Comparison of ENCODE assay signal across 8 mouse cellular contexts in genomic region chr9:109096856-109097255, GRCm38 (mm10). TPM values are rescaled to one million over a fixed set of nuclear protein-coding genes. Genes with fewer than 3 reads are reported as not detected.
DNase-seq lines count a peak whose midpoint lies in the region; ATAC-seq lines count a peak whose summit lies in the region.

No protein-coding gene starts in this region.

- H3K9me3 ChIP-seq in heart, embryonic 11.5 days (replicated peaks; ENCODE audit: control insufficient read depth, low read length): no peaks in the 10 kb centered on the region
- no peaks in the 10 kb centered on the region for H3K9me3 ChIP-seq in embryonic facial prominence, embryonic 14.5 days (ENCODE audit: control insufficient read depth, low read length)
- H3K9me3 ChIP-seq in midbrain, embryonic 15.5 days: no peaks in the 10 kb centered on the region

- WGBS in heart, embryonic 11.5 days (ENCODE audit: insufficient replicate concordance): 33% methylated on average over 6 of the region's 6 CpGs
- 29% methylated on average over 6 of the region's 6 CpGs for WGBS in embryonic facial prominence, embryonic 14.5 days
- 6% methylated on average over 6 of the region's 6 CpGs for WGBS in midbrain, embryonic 15.5 days

- DNase-seq in heart, postnatal 14 days: no peak
- DNase-seq in embryonic facial prominence, embryonic 14.5 days (ENCODE audit: low spot score): no peak
- DNase-seq in kidney, postnatal 10 days: peak; percentile 51
- no peak for DNase-seq in yolk sac, embryonic 10.5 days (ENCODE audit: low spot score)
- DNase-seq in cerebellum, adult 18-20 months: no peak
- DNase-seq in right cerebral cortex, postnatal 10 days (ENCODE audit: low spot score in 2 of 2): no peak

- no peaks in the 10 kb centered on the region for H3K27me3 ChIP-seq in heart, embryonic 11.5 days (ENCODE audit: control insufficient read depth, insufficient read depth, low read length)
- no peaks in the 10 kb centered on the region for H3K27me3 ChIP-seq in embryonic facial prominence, embryonic 14.5 days (replicated peaks; ENCODE audit: control insufficient read depth, insufficient read depth, low read length)
- no peaks in the 10 kb centered on the region for H3K27me3 ChIP-seq in midbrain, embryonic 15.5 days (replicated peaks)

- H3K4me3 ChIP-seq in heart, embryonic 11.5 days (ENCODE audit: low read depth, low read length): peak overlapping the region; percentile 72
- H3K4me3 ChIP-seq in embryonic facial prominence, embryonic 14.5 days (ENCODE audit: low read depth, low read length): peak overlapping the region; percentile 77
- peak overlapping the region; percentile 83 for H3K4me3 ChIP-seq in midbrain, embryonic 15.5 days

- H3K4me1 ChIP-seq in heart, embryonic 11.5 days (ENCODE audit: control insufficient read depth, insufficient read depth, low read length): peaks cover 50% of the 10 kb centered on the region
- peaks cover 41% of the 10 kb centered on the region for H3K4me1 ChIP-seq in embryonic facial prominence, embryonic 14.5 days (ENCODE audit: control insufficient read depth, insufficient read depth, low read length)
- H3K4me1 ChIP-seq in midbrain, embryonic 15.5 days: peaks cover 49% of the 10 kb centered on the region

- peaks cover 5% of the 10 kb centered on the region for H3K36me3 ChIP-seq in heart, embryonic 11.5 days (ENCODE audit: control insufficient read depth, insufficient read depth, low read length)
- peaks cover 22% of the 10 kb centered on the region for H3K36me3 ChIP-seq in embryonic facial prominence, embryonic 14.5 days (ENCODE audit: control insufficient read depth, insufficient read depth, low read length)
- H3K36me3 ChIP-seq in midbrain, embryonic 15.5 days (replicated peaks): 0 out of 2 replicates have a peak, but pooled peaks cover 2% of the 10 kb centered on the region

- peak overlapping the region; percentile 93 for H3K9ac ChIP-seq in heart, embryonic 11.5 days (ENCODE audit: low read depth, low read length)
- peak overlapping the region; percentile 97 for H3K9ac ChIP-seq in embryonic facial prominence, embryonic 14.5 days (ENCODE audit: low read depth, low read length)
- peak overlapping the region; percentile 87 for H3K9ac ChIP-seq in midbrain, embryonic 15.5 days

- peak overlapping the region; percentile 97 for H3K27ac ChIP-seq in heart, embryonic 11.5 days (ENCODE audit: low read depth, low read length)
- peak overlapping the region; percentile 100 for H3K27ac ChIP-seq in embryonic facial prominence, embryonic 14.5 days (replicated peaks; ENCODE audit: low read depth, low read length)
- H3K27ac ChIP-seq in midbrain, embryonic 15.5 days: peak overlapping the region; percentile 99

- H3K4me2 ChIP-seq in heart, embryonic 11.5 days: peak overlapping the region; percentile 88
- peak overlapping the region; percentile 85 for H3K4me2 ChIP-seq in embryonic facial prominence, embryonic 14.5 days (ENCODE audit: low read depth, low read length)
- H3K4me2 ChIP-seq in midbrain, embryonic 15.5 days: peak overlapping the region; percentile 85

- intact Hi-C loops in heart, postnatal 14 days (cut with DNase I): no loop called here

- ATAC-seq in heart, embryonic 11.5 days (replicated peaks; ENCODE audit: insufficient number of reproducible peaks, low FRiP score, low TSS enrichment): no peak
- ATAC-seq in embryonic facial prominence, embryonic 14.5 days (ENCODE audit: low read depth): no peak
- no peak for ATAC-seq in midbrain, embryonic 15.5 days (replicated peaks)

RNA-seq across cellular contexts. Expression of gene Plxnb1, which starts 1.7 kb away (rescaled TPM):
- polyA plus RNA-seq in heart, embryonic 11.5 days (2014; fragmentation: Nextera tagmentation; extraction: Ambion mirVana): 5.5 and 6.8 TPM in 2 replicates
- 10 to 100 TPM; 16.3 to 20.0 TPM for total RNA-seq in heart, postnatal 14 days (2021)
- polyA plus RNA-seq in embryonic facial prominence, embryonic 14.5 days (2014; fragmentation: Nextera tagmentation; extraction: Ambion mirVana): 9.1 and 9.7 TPM in 2 replicates
- polyA plus RNA-seq in midbrain, embryonic 15.5 days (2015; fragmentation: Nextera tagmentation; extraction: Ambion mirVana): 25.5 and 27.3 TPM in 2 replicates

RNA-seq across cellular contexts. Expression of gene Tma7, which starts 14.5 kb away (rescaled TPM):
- 776 and 790 TPM in 2 replicates for polyA plus RNA-seq in heart, embryonic 11.5 days (2014; fragmentation: Nextera tagmentation; extraction: Ambion mirVana)
- 100 to 1,000 TPM; 220 to 279 TPM for total RNA-seq in heart, postnatal 14 days (2021)
- polyA plus RNA-seq in embryonic facial prominence, embryonic 14.5 days (2014; fragmentation: Nextera tagmentation; extraction: Ambion mirVana): 612 and 655 TPM in 2 replicates
- 607 and 639 TPM in 2 replicates for polyA plus RNA-seq in midbrain, embryonic 15.5 days (2015; fragmentation: Nextera tagmentation; extraction: Ambion mirVana)

RNA-seq across cellular contexts. Expression of gene Ccdc51, which starts 14.6 kb away (rescaled TPM):
- polyA plus RNA-seq in heart, embryonic 11.5 days (2014; fragmentation: Nextera tagmentation; extraction: Ambion mirVana): 15.5 and 15.8 TPM in 2 replicates
- 10 to 100 TPM; 10.4 to 11.1 TPM for total RNA-seq in heart, postnatal 14 days (2021)
- polyA plus RNA-seq in embryonic facial prominence, embryonic 14.5 days (2014; fragmentation: Nextera tagmentation; extraction: Ambion mirVana): 11.4 and 11.6 TPM in 2 replicates
- 14.3 and 16.8 TPM in 2 replicates for polyA plus RNA-seq in midbrain, embryonic 15.5 days (2015; fragmentation: Nextera tagmentation; extraction: Ambion mirVana)

RNA-seq across cellular contexts. Expression of gene Atrip, which starts 22.9 kb away (rescaled TPM):
- 18.0 and 18.6 TPM in 2 replicates for polyA plus RNA-seq in heart, embryonic 11.5 days (2014; fragmentation: Nextera tagmentation; extraction: Ambion mirVana)
- 10 to 100 TPM in 1 of 2 experiments, 1 to 10 TPM in 1; 8.4 to 10.3 TPM for total RNA-seq in heart, postnatal 14 days (2021)
- 19.5 and 25.0 TPM in 2 replicates for polyA plus RNA-seq in embryonic facial prominence, embryonic 14.5 days (2014; fragmentation: Nextera tagmentation; extraction: Ambion mirVana)
- 35.2 and 35.6 TPM in 2 replicates for polyA plus RNA-seq in midbrain, embryonic 15.5 days (2015; fragmentation: Nextera tagmentation; extraction: Ambion mirVana)

RNA-seq across cellular contexts. Expression of gene Trex1, which starts 37.3 kb away (rescaled TPM):
- 5.7 and 7.0 TPM in 2 replicates for polyA plus RNA-seq in heart, embryonic 11.5 days (2014; fragmentation: Nextera tagmentation; extraction: Ambion mirVana)
- 10 to 100 TPM; 10.4 to 10.6 TPM for total RNA-seq in heart, postnatal 14 days (2021)
- 15.5 and 17.6 TPM in 2 replicates for polyA plus RNA-seq in embryonic facial prominence, embryonic 14.5 days (2014; fragmentation: Nextera tagmentation; extraction: Ambion mirVana)
- 18.0 TPM in 2 replicates for polyA plus RNA-seq in midbrain, embryonic 15.5 days (2015; fragmentation: Nextera tagmentation; extraction: Ambion mirVana)
